Mouse (Mus musculus): ENCODE data around the gene Hdx.

Hdx gene

DNA sequence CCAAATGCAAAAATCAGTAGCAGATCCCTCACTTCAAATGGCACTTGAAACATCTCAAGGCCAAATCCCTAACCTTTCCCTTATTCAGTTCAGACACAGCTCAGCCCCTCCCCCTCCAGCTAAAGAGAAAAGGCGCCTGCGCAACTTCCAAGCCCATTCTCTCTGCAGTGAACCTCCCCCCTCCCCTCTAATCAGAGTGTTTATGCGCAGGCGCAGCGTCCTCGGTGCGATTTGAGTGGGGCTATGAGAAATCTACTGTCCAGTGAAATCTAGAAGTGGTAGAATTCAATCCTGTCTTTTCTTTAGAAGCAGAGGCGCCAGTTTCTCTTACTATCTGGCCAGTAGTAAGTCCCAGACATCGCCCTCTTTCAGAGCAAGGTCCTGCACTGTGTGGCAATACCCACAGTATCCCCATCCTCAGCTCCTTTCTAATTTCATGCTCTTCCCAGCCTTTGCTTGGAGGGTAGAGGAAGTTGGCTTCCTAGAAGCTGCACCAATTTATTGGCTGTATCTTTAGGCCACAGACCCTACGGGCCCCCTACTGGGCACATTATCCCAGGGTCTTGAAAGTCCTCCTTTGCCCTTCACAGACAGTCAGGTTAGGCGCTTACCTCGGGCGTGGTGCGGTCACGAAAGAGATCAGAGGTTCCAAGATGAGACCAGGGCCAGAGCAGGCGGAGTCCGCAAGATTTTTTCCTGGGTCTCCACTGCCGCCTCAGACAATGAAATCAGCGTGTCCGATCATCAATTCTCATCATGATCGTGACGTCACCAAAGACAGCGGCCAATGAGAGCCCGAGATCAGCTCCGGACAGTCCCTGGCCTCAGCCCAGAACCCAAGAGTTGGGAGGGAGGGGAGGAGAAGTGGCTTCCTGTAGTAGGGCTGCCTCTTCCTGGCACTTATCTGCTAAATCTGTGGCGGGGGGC is at the start of gene Hdx:
Hdx (minus strand) TSS at position 724 of the 927 bp plus-strand sequence.
- peak; percentile 90 for DNase-seq

DNA sequence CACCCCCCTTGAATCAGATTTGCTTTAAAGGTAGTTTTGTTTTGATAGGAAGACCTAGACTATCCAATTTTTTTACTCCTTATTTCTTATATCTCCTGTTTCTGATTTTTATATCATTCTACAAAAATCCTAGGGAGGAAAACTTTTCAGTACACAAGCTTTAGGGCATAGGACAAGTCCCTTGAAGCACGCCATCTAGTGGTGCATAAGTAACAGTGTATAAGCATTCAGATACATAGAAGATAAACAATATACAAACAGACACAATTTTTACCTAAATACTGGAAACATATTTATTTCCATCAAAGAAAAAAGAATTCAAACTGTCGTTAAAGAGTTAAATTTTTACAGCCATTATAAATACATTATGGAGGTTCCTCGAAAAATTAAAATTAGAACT is 11.2 kb downstream of the Hdx start:
- no peak for DNase-seq

DNA sequence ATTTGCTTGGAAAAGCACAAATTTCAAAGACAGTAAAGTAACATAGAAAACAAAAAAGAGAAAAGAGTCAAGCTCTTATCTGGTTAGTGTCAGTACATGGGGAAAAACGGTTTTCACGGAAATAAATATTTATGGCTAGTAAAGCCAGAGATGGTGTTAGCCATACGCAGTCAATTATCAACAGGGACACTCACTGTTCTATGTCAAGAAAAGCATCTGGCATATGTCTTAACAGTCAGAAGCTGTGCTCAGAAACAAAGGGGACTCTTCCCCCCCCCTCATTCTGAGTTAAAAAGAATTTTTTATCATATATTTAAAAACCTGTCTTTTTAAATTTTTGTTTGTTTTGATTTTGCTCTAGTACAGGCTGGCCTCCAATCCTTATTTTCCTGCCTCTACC is 25.2 kb downstream of the Hdx start:
- no peak for DNase-seq

GRCm38 (mm10) chrX:111660381-111660780 is 36.5 kb downstream of the Hdx start:
- DNase-seq: peak; percentile 70

GRCm38 (mm10) chrX:111658671-111659070 is 38.2 kb downstream of the Hdx start:
- DNase-seq: no peak

- DNase-seq: no peak
These were observed 51.9 kb downstream of the Hdx start for GRCm38 (mm10) chrX:111644945-111645344.

DNA sequence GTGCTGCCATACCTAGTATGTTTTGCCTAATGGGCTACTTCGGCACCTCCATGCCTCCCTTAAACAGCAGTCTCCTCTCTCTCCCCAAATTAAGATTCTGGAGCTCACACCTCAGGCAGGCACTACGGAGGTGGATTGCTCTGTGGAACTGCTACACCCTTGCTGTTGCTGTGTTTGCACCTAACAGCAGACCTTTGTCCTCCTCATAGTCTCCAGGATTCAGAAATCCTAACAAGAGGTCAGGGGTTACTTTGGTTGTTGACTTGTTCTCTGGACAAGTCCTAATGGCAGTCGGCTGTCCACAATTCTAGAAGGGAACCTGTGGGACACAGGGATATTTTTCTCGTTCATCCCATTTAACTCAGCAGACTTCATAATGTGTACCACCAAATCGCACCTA is 56.3 kb downstream of the Hdx start:
- no peak for DNase-seq

- no peak for DNase-seq
These were observed 99.2 kb downstream of the Hdx start for GRCm38 (mm10) chrX:111597631-111598161.

- no peak for DNase-seq
These were observed 109.3 kb downstream of the Hdx start for GRCm38 (mm10) chrX:111587616-111588015.

- DNase-seq: no peak
These were observed 119.8 kb downstream of the Hdx start for GRCm38 (mm10) chrX:111577044-111577443.

DNA sequence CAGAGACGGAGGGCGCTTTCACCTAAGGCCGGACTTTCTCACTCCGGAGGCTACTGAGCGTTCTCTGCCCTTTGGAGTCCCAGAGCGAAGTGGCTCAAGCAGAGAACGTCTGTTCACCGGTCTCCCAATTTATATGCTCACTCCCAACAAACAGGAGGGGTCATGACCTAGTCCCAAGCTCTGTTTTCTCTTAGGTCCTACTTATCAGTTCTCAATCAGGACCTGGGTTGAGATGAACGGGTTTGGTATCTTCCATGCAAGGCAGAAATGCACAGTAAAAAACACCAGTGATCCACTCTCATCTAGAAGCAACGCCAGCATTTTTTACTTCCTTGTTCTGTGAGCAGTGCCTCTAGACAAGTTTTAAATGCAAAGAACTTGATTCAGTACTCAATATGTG is 159.0 kb downstream of the Hdx start, which contains the start of gene Rps6ka6:
Rps6ka6 (minus strand) TSS at position 101 of the 400 bp plus-strand sequence.
- DNase-seq: no peak

Measured in retina, postnatal 1 day (tissue).